Mouse (Mus musculus): Measurements from ENCODE around the gene Dscam. TPM values are rescaled to one million over a fixed set of nuclear protein-coding genes. Genes with fewer than 3 reads are reported as not detected.
A peak's percentile ranks its signal among the peaks of the same experiment; 100 is the strongest.

The Dscam gene
- polyA plus RNA-seq, 1 experiment from 2014 or later, result 4.8 TPM

DNA sequence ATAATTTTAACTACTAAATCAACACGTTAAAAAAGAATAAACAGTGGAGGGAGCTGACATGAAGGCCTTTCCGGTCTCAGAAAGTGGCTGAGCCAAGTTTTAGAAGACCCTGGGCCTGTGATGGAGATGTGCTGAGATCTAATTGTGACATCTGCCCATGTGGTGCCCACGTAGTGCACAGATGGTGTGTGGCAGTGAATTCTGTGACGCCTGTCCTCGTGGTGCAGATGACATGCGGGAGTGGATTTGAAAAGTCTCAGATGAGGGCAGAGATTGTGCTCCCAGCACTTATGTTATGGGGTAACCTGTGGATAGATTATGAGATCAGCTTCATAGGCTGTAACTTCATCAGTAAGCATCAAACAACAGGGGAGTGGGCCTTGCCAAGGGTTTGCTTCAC, 321.6 kb downstream of the Dscam start:
- H3K4me3 ChIP-seq, result no peak overlapping the region
- H3K36me3 ChIP-seq, result no peaks in the 10 kb centered on the region
- H3K9ac ChIP-seq (replicated peaks), result no peak overlapping the region
- H3K9me3 ChIP-seq, result no peaks in the 10 kb centered on the region
- ATAC-seq (ENCODE audit: low FRiP score, low read depth), result no peak
- WGBS, result 81% methylated on average over 6 of the region's 6 CpGs
- no peaks in the 10 kb centered on the region for H3K27me3 ChIP-seq
- H3K4me1 ChIP-seq, result peaks cover 25% of the 10 kb centered on the region
- no peak overlapping the region for H3K4me2 ChIP-seq (replicated peaks)
- H3K27ac ChIP-seq (replicated peaks), result no peak overlapping the region

DNA sequence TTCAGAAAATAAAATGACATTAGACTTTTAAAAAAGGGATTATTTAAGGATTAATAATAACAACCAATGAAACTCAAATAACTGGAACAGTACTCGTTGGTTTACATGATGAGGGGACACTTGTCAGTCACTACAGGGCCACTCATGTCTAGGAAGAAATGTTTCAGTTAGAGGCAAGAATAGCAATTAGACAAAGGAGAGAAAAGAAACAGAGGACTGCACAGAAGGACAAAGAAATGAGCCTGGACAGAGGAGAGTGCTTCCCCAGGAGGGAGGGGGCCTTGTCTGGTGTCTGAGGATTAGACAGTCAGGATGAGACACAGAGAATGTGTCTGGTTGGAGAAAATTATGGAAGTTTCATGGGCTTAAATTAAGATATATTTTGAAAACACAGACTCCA, 324.0 kb downstream of the Dscam start:
- no peak overlapping the region for H3K9ac ChIP-seq (replicated peaks)
- peaks cover 35% of the 10 kb centered on the region for H3K4me1 ChIP-seq
- H3K27me3 ChIP-seq, result no peaks in the 10 kb centered on the region
- no peaks in the 10 kb centered on the region for H3K36me3 ChIP-seq
- H3K9me3 ChIP-seq, result no peaks in the 10 kb centered on the region
- peak overlapping the region; percentile 68 for H3K27ac ChIP-seq (replicated peaks)
- no peak overlapping the region for H3K4me2 ChIP-seq (replicated peaks)
- 11% methylated on average over 1 of the region's 1 CpGs for WGBS
- no peak for ATAC-seq (ENCODE audit: low FRiP score, low read depth)
- no peak overlapping the region for H3K4me3 ChIP-seq

DNA sequence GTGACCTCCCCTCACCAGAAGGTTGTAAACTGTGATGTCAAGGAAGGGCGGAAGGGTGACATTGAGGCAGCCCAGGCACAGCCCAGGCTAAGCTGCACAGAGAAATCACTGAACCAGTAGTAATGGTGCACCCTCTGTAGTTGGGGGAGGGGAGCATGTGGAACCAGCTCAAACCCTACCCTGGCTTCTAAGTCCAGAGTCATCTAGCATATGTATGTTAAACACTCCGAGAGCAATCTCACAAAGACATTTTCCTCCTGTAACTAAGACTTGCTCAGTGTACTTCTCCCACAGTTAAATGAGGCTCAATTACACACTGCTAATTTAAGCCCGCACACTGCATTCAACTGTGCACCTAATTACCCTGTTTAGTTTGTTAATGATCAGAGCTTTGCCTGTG, 324.4 kb downstream of the Dscam start:
- Histone ChIP-seq H3K9me3 (no peaks in the 10 kb centered on the region), H3K27me3 (no peaks in the 10 kb centered on the region), H3K4me1 (peaks cover 35% of the 10 kb centered on the region), H3K36me3 (no peaks in the 10 kb centered on the region), H3K4me2 (replicated peaks) (no peak overlapping the region), H3K4me3 (no peak overlapping the region), H3K27ac (replicated peaks) (peak overlapping the region; percentile 31), H3K9ac (replicated peaks) (no peak overlapping the region)
- ATAC-seq (ENCODE audit: low FRiP score, low read depth), result peak; percentile 72
- 51% methylated on average over 3 of the region's 3 CpGs for WGBS

DNA sequence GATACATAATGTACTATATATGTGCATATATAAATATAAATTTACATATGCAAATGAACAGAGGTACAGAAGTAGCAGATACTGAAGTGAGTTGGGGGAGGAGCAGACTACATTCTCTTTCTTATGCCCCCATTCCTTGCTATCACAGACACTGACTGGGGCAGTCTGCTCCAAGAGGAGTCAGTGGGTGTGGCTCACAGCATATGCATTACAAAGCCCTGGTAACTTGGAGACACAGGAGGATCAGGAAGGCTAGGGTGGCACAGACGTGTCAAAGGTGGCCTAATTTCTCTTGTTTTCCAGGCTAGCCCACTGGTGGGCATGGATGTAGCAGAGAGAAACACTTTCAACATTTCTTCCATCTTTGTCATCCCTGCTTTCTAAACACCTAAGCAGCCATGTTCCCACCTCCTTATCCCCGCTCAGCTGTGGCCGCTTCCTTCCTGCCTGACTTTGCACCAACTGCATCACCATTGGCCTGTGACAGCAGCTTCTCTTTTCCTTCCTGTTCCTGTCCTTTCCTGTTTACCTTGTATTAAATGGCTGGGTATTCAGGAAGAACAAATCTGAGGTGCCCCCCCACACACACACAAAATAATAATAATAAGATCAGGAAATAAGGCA, 325.0 kb downstream of the Dscam start:
- 61% methylated on average over 3 of the region's 3 CpGs for WGBS
- no peaks in the 10 kb centered on the region for H3K27me3 ChIP-seq
- H3K4me3 ChIP-seq, result no peak overlapping the region
- no peaks in the 10 kb centered on the region for H3K9me3 ChIP-seq
- peaks cover 35% of the 10 kb centered on the region for H3K4me1 ChIP-seq
- H3K9ac ChIP-seq (replicated peaks), result no peak overlapping the region
- peak; percentile 7; the same call in 1 of the 2 replicates for ATAC-seq (ENCODE audit: low FRiP score, low read depth)
- no peak overlapping the region for H3K4me2 ChIP-seq (replicated peaks)
- H3K36me3 ChIP-seq, result no peaks in the 10 kb centered on the region
- H3K27ac ChIP-seq (replicated peaks), result peak overlapping the region; percentile 31

DNA sequence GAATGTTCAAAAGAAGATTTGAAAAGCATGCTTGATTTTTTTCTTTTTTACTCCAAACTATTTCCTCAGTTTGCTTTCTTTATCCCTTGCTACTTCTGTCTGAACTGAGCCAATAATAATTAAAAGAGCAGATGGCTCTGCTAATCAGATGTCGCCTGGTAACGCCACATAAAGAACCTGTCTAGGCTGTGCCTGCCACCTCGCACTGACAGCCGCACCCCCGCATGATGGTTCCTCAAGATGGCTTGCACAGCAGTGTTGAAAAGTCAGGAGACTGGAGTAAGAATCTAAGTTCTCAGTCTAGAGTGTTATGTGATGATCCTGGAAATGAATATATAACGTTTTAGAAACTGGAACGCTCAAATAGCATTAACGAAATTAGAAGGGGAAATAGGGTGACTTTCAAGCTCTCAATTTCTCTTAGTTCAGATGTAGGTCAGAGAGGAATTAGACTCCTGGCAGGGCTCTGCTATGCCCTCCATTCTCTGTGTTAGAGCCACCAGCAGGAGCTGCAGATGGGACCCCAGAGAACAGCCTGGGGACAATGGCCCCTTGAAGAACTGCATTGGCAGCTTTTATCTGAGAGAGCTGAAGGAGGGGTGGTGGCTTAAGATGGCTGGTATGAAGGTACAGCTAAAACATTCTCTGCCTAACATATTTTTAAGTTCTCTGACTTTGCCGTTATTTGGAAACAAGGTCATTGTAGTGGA, 326.7 kb downstream of the Dscam start:
- no peak overlapping the region for H3K4me2 ChIP-seq (replicated peaks)
- WGBS, result 49% methylated on average over 9 of the region's 9 CpGs
- no peaks in the 10 kb centered on the region for H3K27me3 ChIP-seq
- no peaks in the 10 kb centered on the region for H3K9me3 ChIP-seq
- peak overlapping the region; percentile 25 for H3K27ac ChIP-seq (replicated peaks)
- peak; percentile 56 for ATAC-seq (ENCODE audit: low FRiP score, low read depth)
- no peaks in the 10 kb centered on the region for H3K36me3 ChIP-seq
- H3K4me3 ChIP-seq, result no peak overlapping the region
- peaks cover 42% of the 10 kb centered on the region for H3K4me1 ChIP-seq
- H3K9ac ChIP-seq (replicated peaks), result no peak overlapping the region

DNA sequence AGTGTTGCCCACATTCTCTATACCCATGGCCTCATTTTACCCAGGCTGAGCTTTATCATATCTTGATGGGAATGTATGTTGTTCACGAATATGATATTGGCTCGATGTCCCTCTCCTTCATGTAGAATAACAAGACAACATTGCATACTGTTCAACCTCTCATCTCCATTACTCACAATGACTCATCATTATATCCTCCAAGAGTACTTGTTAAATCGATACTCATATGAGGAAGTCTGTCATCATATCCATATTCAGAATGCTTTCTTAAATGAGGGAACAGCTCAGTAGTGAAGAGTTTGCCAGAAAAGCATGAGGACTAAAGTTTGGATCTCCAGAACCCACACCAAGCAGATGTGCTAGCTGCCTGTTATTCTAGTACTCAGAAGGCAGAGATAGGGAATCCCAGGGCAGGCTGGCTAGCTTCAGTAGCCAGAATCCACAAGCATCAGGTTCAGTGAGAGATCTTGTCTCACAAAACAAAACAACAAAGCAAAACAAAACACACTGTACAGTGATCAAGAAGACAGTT, 327.7 kb downstream of the Dscam start:
- 93% methylated on average over 3 of the region's 3 CpGs for WGBS
- Histone ChIP-seq H3K27ac (replicated peaks) (no peak overlapping the region), H3K4me3 (no peak overlapping the region), H3K9ac (replicated peaks) (no peak overlapping the region), H3K4me2 (replicated peaks) (no peak overlapping the region), H3K27me3 (no peaks in the 10 kb centered on the region), H3K36me3 (no peaks in the 10 kb centered on the region), H3K9me3 (no peaks in the 10 kb centered on the region), H3K4me1 (peaks cover 42% of the 10 kb centered on the region)
- ATAC-seq (ENCODE audit: low FRiP score, low read depth), result no peak

DNA sequence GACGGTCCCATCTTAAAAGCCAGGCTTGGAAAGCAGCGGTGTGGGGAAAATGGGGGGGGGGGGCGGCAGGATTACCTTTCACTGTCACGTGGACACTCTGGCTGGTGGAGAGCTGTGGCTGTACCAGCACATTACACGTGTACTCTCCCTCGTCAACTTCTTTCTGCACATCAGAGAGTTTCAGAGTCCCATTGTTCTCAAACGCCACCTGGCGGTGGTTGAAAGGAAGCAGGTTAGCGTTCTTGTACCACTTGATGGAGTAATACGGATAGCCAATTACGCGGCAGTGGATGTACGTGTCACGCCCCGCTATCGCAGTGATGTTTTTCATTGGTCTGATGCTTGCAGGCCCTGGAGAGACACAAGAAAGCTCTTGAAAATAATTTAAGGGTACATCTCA, 350.9 kb downstream of the Dscam start:
- Histone ChIP-seq H3K9ac (replicated peaks) (no peak overlapping the region), H3K36me3 (no peaks in the 10 kb centered on the region), H3K4me1 (no peaks in the 10 kb centered on the region), H3K9me3 (no peaks in the 10 kb centered on the region), H3K4me2 (replicated peaks) (no peak overlapping the region), H3K27ac (replicated peaks) (no peak overlapping the region), H3K27me3 (no peaks in the 10 kb centered on the region), H3K4me3 (no peak overlapping the region)
- 30% methylated on average over 16 of the region's 16 CpGs for WGBS
- peak; percentile 72 for ATAC-seq (ENCODE audit: low FRiP score, low read depth)

DNA sequence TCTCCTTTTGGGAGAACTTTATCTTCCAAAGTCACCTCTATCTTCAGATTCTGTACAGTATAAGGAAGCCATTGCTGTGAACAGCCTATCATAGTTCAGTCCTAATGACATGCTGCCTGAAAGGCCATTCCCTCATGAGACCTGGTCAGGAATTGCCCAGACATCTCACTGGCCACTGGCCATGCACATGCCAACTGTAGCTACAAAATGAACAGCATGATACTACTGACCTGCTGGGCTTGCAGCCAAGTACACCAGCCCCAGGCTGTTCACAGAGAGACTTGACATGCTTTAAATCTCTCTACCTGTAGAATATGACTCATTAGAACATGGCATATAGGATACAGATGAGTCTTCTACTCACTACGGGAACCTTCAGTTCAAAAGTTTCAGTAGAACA, 364.3 kb downstream of the Dscam start:
- no peak for ATAC-seq (ENCODE audit: low FRiP score, low read depth)
- H3K27me3 ChIP-seq, result no peaks in the 10 kb centered on the region
- no peak overlapping the region for H3K4me2 ChIP-seq (replicated peaks)
- no peaks in the 10 kb centered on the region for H3K36me3 ChIP-seq
- no peak overlapping the region for H3K27ac ChIP-seq (replicated peaks)
- WGBS, result 85% methylated on average over 1 of the region's 1 CpGs
- H3K4me3 ChIP-seq, result no peak overlapping the region
- no peak overlapping the region for H3K9ac ChIP-seq (replicated peaks)
- no peaks in the 10 kb centered on the region for H3K4me1 ChIP-seq
- H3K9me3 ChIP-seq, result no peaks in the 10 kb centered on the region

DNA sequence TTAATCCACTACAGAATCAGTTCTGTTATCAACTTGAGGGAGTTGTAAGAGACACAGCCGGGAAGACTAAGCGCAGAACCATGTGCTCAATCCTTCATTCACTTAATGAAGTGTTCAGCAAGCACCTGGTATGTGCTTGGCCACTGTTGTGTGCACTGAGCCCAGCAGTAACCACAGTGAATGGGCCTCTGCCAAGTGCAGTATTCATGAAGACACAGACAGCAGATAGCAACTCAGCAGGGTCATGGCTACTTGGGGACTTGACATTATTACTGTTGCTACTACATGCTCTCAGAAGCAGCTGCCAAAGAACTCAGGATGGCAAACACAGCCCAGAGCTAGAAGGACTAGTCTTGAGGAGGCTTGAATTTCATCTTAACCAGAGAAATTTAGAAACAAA, 367.9 kb downstream of the Dscam start:
- H3K27me3 ChIP-seq, result no peaks in the 10 kb centered on the region
- H3K4me1 ChIP-seq, result no peaks in the 10 kb centered on the region
- WGBS, result 85% methylated on average over 2 of the region's 2 CpGs
- no peaks in the 10 kb centered on the region for H3K9me3 ChIP-seq
- H3K4me2 ChIP-seq (replicated peaks), result no peak overlapping the region
- H3K4me3 ChIP-seq, result no peak overlapping the region
- 0 out of 2 replicates have a peak, but pooled peaks cover 3% of the 10 kb centered on the region for H3K36me3 ChIP-seq
- ATAC-seq (ENCODE audit: low FRiP score, low read depth), result no peak
- no peak overlapping the region for H3K9ac ChIP-seq (replicated peaks)
- no peak overlapping the region for H3K27ac ChIP-seq (replicated peaks)

DNA sequence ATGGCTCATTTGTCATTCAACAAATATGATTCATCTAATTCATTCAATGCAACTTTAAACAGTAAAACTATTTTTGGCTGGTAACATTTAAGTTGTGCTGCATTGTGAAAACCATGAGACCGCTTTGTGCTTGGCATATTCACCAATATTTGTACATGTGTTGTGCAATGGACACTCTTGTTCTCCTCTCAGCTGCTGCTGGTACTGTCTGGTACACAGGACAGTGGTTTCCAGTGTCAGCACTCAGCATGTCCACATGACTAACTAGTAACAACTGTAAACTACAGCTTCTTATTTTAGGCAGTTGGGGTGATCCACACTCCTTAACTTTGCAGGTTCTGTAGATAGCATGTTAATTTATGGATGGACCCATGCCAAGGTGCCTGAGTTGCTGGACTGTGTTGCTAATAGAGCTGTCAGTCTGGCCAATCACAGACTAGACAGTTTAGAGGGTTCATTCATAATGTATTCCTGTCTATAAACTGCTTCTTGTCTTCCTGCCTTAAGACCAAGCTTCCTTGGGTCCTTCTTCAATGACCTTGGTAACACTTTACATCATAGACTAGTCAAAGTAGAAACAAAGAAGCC, 368.8 kb downstream of the Dscam start:
- H3K4me2 ChIP-seq (replicated peaks), result no peak overlapping the region
- no peak overlapping the region for H3K9ac ChIP-seq (replicated peaks)
- 0 out of 2 replicates have a peak, but pooled peaks cover 3% of the 10 kb centered on the region for H3K36me3 ChIP-seq
- no peaks in the 10 kb centered on the region for H3K27me3 ChIP-seq
- no peak overlapping the region for H3K4me3 ChIP-seq
- H3K27ac ChIP-seq (replicated peaks), result no peak overlapping the region
- WGBS, result 95% methylated on average over 1 of the region's 1 CpGs
- no peaks in the 10 kb centered on the region for H3K4me1 ChIP-seq
- ATAC-seq (ENCODE audit: low FRiP score, low read depth), result no peak
- no peaks in the 10 kb centered on the region for H3K9me3 ChIP-seq

DNA sequence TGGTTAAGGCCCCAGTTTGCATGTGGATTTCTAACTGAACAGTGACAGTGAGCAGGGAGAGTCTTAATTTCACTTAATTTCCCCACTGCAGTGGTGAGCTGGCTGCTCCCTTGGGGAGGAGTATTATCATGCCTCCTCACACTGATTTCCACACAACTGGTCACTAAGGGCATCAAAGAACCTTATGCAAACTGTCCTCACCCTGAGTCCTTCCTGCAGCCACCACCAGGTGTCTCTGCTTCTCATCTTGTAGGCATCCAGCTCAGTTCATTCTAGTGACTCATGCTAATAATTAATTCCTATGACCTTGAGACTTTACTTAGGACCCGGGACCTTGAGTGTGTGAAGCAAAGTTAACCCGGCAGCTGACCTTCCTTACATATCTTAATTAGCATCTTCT, 375.1 kb downstream of the Dscam start:
- Histone ChIP-seq H3K9ac (replicated peaks) (no peak overlapping the region), H3K4me2 (replicated peaks) (no peak overlapping the region), H3K4me1 (no peaks in the 10 kb centered on the region), H3K9me3 (no peaks in the 10 kb centered on the region), H3K27ac (replicated peaks) (no peak overlapping the region), H3K27me3 (no peaks in the 10 kb centered on the region), H3K36me3 (no peaks in the 10 kb centered on the region), H3K4me3 (no peak overlapping the region)
- WGBS, result 48% methylated on average over 2 of the region's 2 CpGs
- ATAC-seq (ENCODE audit: low FRiP score, low read depth), result no peak

DNA sequence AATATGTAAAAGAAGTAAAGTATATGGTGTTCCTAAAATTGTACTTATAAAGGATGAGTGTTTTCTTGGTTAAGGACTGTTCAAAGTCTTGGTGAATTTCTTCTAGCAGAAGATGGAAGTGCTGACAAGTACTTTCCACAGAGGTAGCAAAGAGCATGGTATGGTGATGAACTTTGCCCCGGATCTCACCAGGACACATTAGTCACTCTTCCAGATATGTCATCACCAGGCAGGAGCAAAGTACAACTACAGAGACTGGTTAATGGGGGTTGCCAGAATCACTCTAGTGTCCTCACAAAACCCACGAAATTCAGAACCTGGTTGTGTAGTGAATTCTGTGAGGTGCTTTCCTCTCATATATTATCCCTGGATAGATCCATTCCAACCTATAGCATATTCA, 379.2 kb downstream of the Dscam start:
- H3K9ac ChIP-seq (replicated peaks), result no peak overlapping the region
- no peak overlapping the region for H3K27ac ChIP-seq (replicated peaks)
- H3K27me3 ChIP-seq, result no peaks in the 10 kb centered on the region
- ATAC-seq (ENCODE audit: low FRiP score, low read depth), result no peak
- H3K9me3 ChIP-seq, result no peaks in the 10 kb centered on the region
- 90% methylated on average over 2 of the region's 2 CpGs for WGBS
- H3K4me3 ChIP-seq, result no peak overlapping the region
- no peak overlapping the region for H3K4me2 ChIP-seq (replicated peaks)
- H3K4me1 ChIP-seq, result peaks cover 7% of the 10 kb centered on the region
- no peaks in the 10 kb centered on the region for H3K36me3 ChIP-seq
